Mouse (Mus musculus) liver, adult (tissue): ENCODE results near the gene Rhoj.

Source experiments
- GATA4 ChIP-seq: IDR thresholded peaks from 2 replicates; pipeline ENCODE4 v1.6.1; 2014; ENCODE audit warnings: mild to moderate bottlenecking, low read length; ENCODE audit not compliant: insufficient replicate concordance

Gene Rhoj

GRCm38 (mm10) chr12:75307961-75308951, at the start of gene Rhoj:
Rhoj (plus strand) TSS chr12:75308322.
- TF ChIP-seq GATA4 = peak; percentile 28; the same call in 1 of the 2 replicates

- no peak for TF ChIP-seq GATA4
Observed at GRCm38 (mm10) chr12:75271726-75272125, 36.4 kb upstream of the Rhoj start.

GRCm38 (mm10) chr12:75275730-75276129, 32.4 kb upstream of the Rhoj start:
- TF ChIP-seq GATA4 = no peak

GRCm38 (mm10) chr12:75277425-75277824, 30.7 kb upstream of the Rhoj start:
- TF ChIP-seq GATA4 = no peak

- no peak for TF ChIP-seq GATA4
Observed at GRCm38 (mm10) chr12:75280502-75280901, 27.6 kb upstream of the Rhoj start.

- TF ChIP-seq GATA4 = no peak
Observed at GRCm38 (mm10) chr12:75283226-75283625, 24.9 kb upstream of the Rhoj start.

- TF ChIP-seq GATA4 = no peak
Observed at GRCm38 (mm10) chr12:75286166-75286565, 22.0 kb upstream of the Rhoj start.

GRCm38 (mm10) chr12:75290524-75290923, 17.6 kb upstream of the Rhoj start:
- TF ChIP-seq GATA4 = no peak

- TF ChIP-seq GATA4 = no peak
Observed at GRCm38 (mm10) chr12:75291556-75291955, 16.6 kb upstream of the Rhoj start.

GRCm38 (mm10) chr12:75292939-75293338, 15.2 kb upstream of the Rhoj start:
- TF ChIP-seq GATA4 = no peak

GRCm38 (mm10) chr12:75299865-75300264, 8.3 kb upstream of the Rhoj start:
- TF ChIP-seq GATA4 = no peak

- TF ChIP-seq GATA4 = no peak
Observed at GRCm38 (mm10) chr12:75304132-75304531, 4.0 kb upstream of the Rhoj start.

GRCm38 (mm10) chr12:75309756-75310155, 1.6 kb downstream of the Rhoj start:
- peak; percentile 36; the same call in 1 of the 2 replicates for TF ChIP-seq GATA4

GRCm38 (mm10) chr12:75310766-75311165, 2.6 kb downstream of the Rhoj start:
- no peak for TF ChIP-seq GATA4

GRCm38 (mm10) chr12:75311879-75312278, 3.8 kb downstream of the Rhoj start:
- TF ChIP-seq GATA4 = no peak

- TF ChIP-seq GATA4 = no peak
Observed at GRCm38 (mm10) chr12:75313992-75314391, 5.9 kb downstream of the Rhoj start.
